Mouse (Mus musculus) layer of hippocampus, adult 2 months (tissue): ENCODE results near the gene Cmtm8. TPM values are rescaled to one million over a fixed set of nuclear protein-coding genes. Genes with fewer than 3 reads are reported as not detected.

ENCODE experiments used
- DNase-seq, 2 experiments: peaks; one replicate each; pipeline ENCODE4 v3.0.0; 2022; ENCODE audit warnings: low spot score in 2 of 2
- H3K27ac ChIP-seq: fragments of 200-600 bp; 2 replicates; pipeline ENCODE4 v1.8.1; 2022
- H3K4me3 ChIP-seq: fragments of 200-600 bp; 2 replicates; pipeline ENCODE4 v1.8.1; 2022; ENCODE audit warnings: mild to moderate bottlenecking
- CTCF ChIP-seq: fragments of 200-600 bp; conservative IDR thresholded peaks from 2 replicates; pipeline ENCODE4 v1.8.1; 2022; ENCODE audit warnings: antibody characterized with exemption, mild to moderate bottlenecking, moderate library complexity
- total RNA-seq, 2 experiments: library from RNA; stranded (reverse); gene quantifications; 2 replicates each; pipeline ENCODE4 v1.2.3; 2021

The Cmtm8 gene
- total RNA-seq, 2 experiments from 2014 or later = 2.3 to 3.1 TPM

DNA sequence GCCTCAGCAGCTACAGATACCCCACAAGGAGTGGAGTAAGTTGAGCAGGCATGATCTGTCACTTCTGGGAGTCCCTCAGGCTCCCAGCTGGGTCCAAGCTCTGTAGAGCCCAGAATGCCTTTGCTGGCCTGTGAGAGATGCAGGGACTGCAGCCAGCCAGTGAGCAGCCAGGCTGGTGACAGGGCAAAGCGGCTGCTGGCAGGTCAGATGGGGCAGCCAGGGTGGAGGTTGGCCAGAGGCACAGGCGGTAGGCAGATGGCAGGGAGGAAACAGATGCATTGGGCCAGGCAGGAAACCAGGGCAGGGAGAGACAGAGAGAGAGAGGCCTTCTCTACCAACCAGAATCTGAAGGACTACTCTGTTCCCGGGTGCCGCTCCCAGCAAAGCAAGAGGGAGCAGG, 68.7 kb downstream of the Cmtm8 start:
- Histone ChIP-seq H3K27ac (no peak overlapping the region), H3K4me3 (no peak overlapping the region)
- no peak for TF ChIP-seq CTCF
- peak in 1 of 2 experiments; percentile 24 for DNase-seq

GRCm38 (mm10) chr9:114774629-114775028, 69.3 kb downstream of the Cmtm8 start:
- no peak overlapping the region for H3K27ac ChIP-seq
- no peak for TF ChIP-seq CTCF
- H3K4me3 ChIP-seq = no peak overlapping the region
- DNase-seq = no peak

- H3K4me3 ChIP-seq = no peak overlapping the region
- no peak overlapping the region for H3K27ac ChIP-seq
- DNase-seq = no peak
- TF ChIP-seq CTCF = no peak
Measured at GRCm38 (mm10) chr9:114771565-114771964, 72.4 kb downstream of the Cmtm8 start.

DNA sequence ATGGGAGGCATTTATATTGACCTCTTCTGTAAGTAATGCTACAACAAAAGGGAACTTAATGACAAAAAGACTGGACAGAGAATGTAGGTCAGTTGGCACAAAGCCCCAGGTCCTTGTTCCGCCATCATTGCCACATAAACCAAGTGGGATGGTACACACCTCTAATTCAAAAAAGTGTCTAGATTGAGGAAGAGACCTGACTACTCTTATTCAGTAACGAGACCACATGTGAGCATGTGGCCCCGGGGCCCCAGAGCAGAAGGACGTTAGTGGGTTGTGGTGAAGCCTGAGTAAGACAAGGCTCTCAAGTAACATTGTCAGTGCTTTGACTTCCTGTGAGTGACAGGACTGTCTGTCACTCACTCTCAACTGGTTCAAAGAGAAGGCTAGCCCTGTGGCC, 73.7 kb downstream of the Cmtm8 start:
- Histone ChIP-seq H3K4me3 (no peak overlapping the region), H3K27ac (no peak overlapping the region)
- TF ChIP-seq CTCF = no peak
- no peak for DNase-seq

GRCm38 (mm10) chr9:114768066-114768465, 75.9 kb downstream of the Cmtm8 start:
- TF ChIP-seq CTCF = no peak

GRCm38 (mm10) chr9:114767507-114767906, 76.4 kb downstream of the Cmtm8 start:
- no peak for DNase-seq
- TF ChIP-seq CTCF = no peak
- H3K27ac ChIP-seq = no peak overlapping the region
- H3K4me3 ChIP-seq = no peak overlapping the region

More at GRCm38 (mm10) chr9:114768066-114768465, 75.9 kb downstream of the Cmtm8 start:
- no peak for DNase-seq
- H3K27ac ChIP-seq = no peak overlapping the region
- no peak overlapping the region for H3K4me3 ChIP-seq

DNA sequence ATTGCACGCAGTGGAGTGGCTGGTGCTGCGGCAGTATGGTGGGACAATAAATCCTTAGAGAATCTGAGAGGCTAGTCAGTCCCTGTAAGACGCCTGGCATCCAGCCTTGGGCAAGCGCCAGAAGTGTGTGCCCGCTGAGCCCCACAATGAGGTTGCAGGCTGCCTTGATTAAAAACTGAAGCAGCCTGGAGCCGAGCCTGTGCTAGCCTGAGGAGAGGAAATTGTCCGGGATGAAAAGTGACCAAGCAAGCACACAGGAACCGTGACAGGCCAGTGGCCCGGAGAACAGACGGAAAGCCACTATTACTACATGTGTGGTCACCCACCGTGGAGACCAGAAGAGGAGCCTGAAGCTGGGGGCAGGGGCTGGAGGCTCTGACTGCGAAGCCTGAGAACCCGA, 76.9 kb downstream of the Cmtm8 start:
- Histone ChIP-seq H3K27ac (no peak overlapping the region), H3K4me3 (no peak overlapping the region)
- TF ChIP-seq CTCF = no peak
- peak; percentile 28 to 40 for DNase-seq

GRCm38 (mm10) chr9:114763341-114763740, 80.6 kb downstream of the Cmtm8 start:
- no peak overlapping the region for H3K27ac ChIP-seq
- DNase-seq = no peak

DNA sequence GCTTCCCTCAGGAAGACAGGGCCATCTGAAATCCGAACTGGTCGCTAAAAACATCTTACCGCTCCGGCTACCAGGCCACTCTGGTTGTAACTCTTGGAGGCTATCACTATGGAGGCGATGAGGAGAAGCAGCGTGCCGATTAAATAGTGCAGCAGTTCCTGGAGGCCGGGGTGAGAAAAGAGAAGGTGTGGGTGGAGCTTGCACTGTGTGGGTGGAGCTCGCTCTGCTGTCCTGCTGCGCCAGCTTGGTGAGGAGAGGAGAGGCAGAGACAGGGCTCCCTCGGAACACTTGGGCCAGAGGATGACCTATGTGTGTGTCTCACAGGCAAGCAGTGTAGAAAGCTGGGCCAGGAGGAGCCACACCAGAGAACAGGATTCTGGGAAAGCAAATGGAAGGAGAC, 82.1 kb downstream of the Cmtm8 start:
- H3K4me3 ChIP-seq = no peak overlapping the region
- no peak for TF ChIP-seq CTCF
- H3K27ac ChIP-seq = no peak overlapping the region
- no peak for DNase-seq

More at GRCm38 (mm10) chr9:114763341-114763740, 80.6 kb downstream of the Cmtm8 start:
- TF ChIP-seq CTCF = peak; percentile 63
- H3K4me3 ChIP-seq = no peak overlapping the region

DNA sequence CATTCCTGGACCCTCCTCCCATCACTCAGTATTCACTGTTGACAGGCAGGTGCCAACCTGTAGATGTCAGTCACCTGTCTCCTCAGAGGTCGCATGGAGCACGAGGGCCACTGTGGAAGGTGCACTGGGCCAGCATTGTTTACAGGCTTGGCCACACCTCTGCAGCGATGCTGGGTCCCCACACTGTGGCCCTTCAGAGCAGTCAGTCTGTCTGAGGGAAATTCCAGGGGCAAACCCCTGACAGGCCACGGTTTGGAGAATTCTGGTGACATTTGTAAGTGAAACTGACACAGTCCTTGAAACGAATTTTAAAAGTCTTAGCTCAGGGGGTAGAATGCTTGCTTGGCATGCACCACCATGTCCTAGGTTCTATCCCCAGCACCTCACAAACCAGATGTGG, 83.6 kb downstream of the Cmtm8 start:
- TF ChIP-seq CTCF = no peak
- no peak for DNase-seq
- Histone ChIP-seq H3K27ac (no peak overlapping the region), H3K4me3 (no peak overlapping the region)

DNA sequence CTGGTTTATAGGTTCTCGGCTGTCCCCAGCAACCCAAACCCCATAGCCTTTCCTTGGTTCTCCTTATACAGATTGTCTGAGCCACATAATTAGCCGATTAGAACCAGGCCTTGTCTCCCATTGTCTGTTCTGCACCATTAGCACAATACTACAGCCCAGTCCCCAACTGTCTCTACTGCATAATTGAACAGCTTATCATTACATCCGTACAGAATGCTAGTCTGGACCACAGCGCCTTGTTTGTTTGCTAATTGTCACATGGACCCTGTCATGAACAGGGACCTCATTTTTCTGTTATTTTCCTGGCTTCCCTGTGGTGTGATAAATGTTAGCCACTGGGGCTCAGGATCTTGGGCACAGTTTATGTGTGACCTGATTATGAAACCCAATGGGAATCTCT, 84.1 kb downstream of the Cmtm8 start:
- H3K27ac ChIP-seq = no peak overlapping the region

GRCm38 (mm10) chr9:114758801-114759200, 85.2 kb downstream of the Cmtm8 start:
- no peak for DNase-seq
- H3K27ac ChIP-seq = no peak overlapping the region
- H3K4me3 ChIP-seq = no peak overlapping the region
- TF ChIP-seq CTCF = no peak

More for the DNA sequence above, 84.1 kb downstream of the Cmtm8 start:
- DNase-seq = no peak
- H3K4me3 ChIP-seq = no peak overlapping the region
- no peak for TF ChIP-seq CTCF

DNA sequence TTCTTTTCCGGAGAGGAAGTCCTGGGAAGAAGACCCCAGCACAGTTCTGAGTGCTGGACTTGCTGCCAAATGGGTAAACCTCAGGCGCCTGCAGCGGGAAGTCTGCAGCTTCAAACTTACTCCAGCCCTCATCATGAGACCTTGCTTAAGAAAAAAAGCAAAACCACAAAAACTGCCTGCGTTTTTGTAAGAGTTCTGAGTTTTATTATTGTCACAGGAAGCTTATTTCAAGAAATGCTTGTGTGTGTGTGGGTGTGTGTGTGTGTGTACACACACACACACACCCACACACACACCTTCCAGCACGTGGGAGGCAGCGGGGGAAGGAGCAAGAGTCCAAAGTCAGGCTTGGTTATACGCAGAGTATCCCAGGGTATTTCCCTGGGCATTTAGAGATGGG, 85.7 kb downstream of the Cmtm8 start:
- DNase-seq = no peak
- H3K4me3 ChIP-seq = no peak overlapping the region
- no peak overlapping the region for H3K27ac ChIP-seq
- no peak for TF ChIP-seq CTCF

DNA sequence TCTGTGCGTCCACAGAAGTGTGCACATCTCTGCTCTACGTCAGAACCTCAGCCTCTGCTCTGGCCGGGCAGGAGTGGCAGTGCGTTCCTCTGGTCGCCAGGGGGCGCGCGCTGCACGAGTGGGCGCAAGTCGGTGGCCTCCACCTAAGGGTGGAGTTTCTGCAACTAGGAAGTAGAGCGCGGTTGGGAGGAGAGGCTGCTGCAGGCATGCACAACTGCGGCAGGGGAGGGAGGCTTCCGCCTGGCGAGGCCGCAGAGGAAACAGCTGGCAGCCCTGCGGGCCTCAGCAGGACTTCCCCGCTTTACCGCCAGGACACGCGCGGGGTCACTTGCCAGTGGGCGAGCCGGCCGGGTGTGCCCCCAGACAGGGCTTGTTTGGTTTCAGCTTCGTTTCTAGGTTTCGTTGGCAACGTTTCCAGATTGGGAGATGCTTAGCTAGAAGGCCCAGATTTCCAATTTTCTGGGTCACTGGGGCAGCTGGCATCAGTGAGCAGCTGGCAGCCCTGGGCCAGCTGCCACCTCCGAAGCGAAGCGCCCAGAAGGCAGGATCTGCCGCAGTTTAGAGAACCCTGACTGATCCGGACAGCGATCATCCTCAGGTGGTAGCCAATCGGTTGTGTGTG, 91.0 kb downstream of the Cmtm8 start:
- peak; percentile 87 to 92 for DNase-seq
- peak overlapping the region; percentile 74; the same call in 1 of the 2 replicates for H3K27ac ChIP-seq
- peak overlapping the region; percentile 67 for H3K4me3 ChIP-seq
- TF ChIP-seq CTCF = peak; percentile 97

DNA sequence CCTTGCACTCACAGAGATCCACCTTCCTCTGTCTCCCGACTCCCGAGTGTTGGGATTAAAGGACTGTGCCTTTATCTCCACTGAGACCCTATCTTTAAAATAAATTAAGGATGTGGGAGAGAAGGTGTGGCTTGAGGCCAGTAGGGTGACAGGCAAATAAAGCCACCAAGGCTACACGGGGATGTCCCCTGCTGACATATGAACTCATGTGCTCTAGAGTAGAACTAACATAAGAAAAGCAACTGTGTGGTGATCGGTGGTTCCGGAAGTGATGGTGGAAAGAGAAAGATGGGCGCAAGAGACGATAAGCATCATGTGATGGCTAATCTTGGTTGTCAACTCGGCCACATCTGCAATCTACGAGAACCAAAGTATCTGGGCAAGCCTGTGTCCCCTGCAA, 91.6 kb downstream of the Cmtm8 start:
- peak overlapping the region; percentile 74; the same call in 1 of the 2 replicates for H3K27ac ChIP-seq
- H3K4me3 ChIP-seq = peak overlapping the region; percentile 67
- no peak for TF ChIP-seq CTCF
- DNase-seq = no peak
